Mouse (Mus musculus) yolk sac, embryonic 10.5 days (tissue): ENCODE results near the gene Ppp1r1b.

Experiments used
- DNase-seq: peaks from one replicate; pipeline ENCODE4 v3.0.0-alpha.2; 2017; ENCODE audit warnings: low spot score

The Ppp1r1b gene

GRCm38 (mm10) chr11:98348083-98348961 is at the start of gene Ppp1r1b:
Gene Ppp1r1b (plus strand): TSS chr11:98348404.
- no peak for DNase-seq

GRCm38 (mm10) chr11:98298484-98299205 is 49.6 kb upstream of the Ppp1r1b start:
- DNase-seq, result no peak

GRCm38 (mm10) chr11:98313790-98314323 is 34.3 kb upstream of the Ppp1r1b start:
- peak; percentile 56 for DNase-seq

GRCm38 (mm10) chr11:98317479-98317878 is 30.7 kb upstream of the Ppp1r1b start:
- DNase-seq, result no peak

- DNase-seq, result no peak
Measured at GRCm38 (mm10) chr11:98318421-98319116, 29.6 kb upstream of the Ppp1r1b start.

GRCm38 (mm10) chr11:98319120-98319519 is 29.1 kb upstream of the Ppp1r1b start:
- no peak for DNase-seq

GRCm38 (mm10) chr11:98319544-98319943 is 28.7 kb upstream of the Ppp1r1b start:
- DNase-seq, result no peak

GRCm38 (mm10) chr11:98319944-98320343 is 28.3 kb upstream of the Ppp1r1b start:
- no peak for DNase-seq

- no peak for DNase-seq
Measured at GRCm38 (mm10) chr11:98320381-98320780, 27.8 kb upstream of the Ppp1r1b start.

GRCm38 (mm10) chr11:98320806-98321676 is 27.2 kb upstream of the Ppp1r1b start:
- DNase-seq, result no peak

- no peak for DNase-seq
Measured at GRCm38 (mm10) chr11:98321677-98322003, 26.6 kb upstream of the Ppp1r1b start.

GRCm38 (mm10) chr11:98322159-98322558 is 26.0 kb upstream of the Ppp1r1b start:
- DNase-seq, result no peak

- no peak for DNase-seq
Measured at GRCm38 (mm10) chr11:98323136-98323866, 24.9 kb upstream of the Ppp1r1b start.

GRCm38 (mm10) chr11:98323933-98324332 is 24.3 kb upstream of the Ppp1r1b start:
- DNase-seq, result no peak

- DNase-seq, result no peak
Measured at GRCm38 (mm10) chr11:98325191-98325820, 22.9 kb upstream of the Ppp1r1b start.

- DNase-seq, result no peak
Measured at GRCm38 (mm10) chr11:98325821-98326218, 22.4 kb upstream of the Ppp1r1b start.

GRCm38 (mm10) chr11:98326741-98327135 is 21.5 kb upstream of the Ppp1r1b start:
- no peak for DNase-seq

GRCm38 (mm10) chr11:98327136-98328030 is 20.8 kb upstream of the Ppp1r1b start:
- DNase-seq, result no peak

- no peak for DNase-seq
Measured at GRCm38 (mm10) chr11:98328031-98328370, 20.2 kb upstream of the Ppp1r1b start.
